Mouse (Mus musculus): ENCODE measurements around the gene Pagr1b. TPM values are rescaled to one million over a fixed set of nuclear protein-coding genes. Genes with fewer than 3 reads are reported as not detected.

Gene Pagr1b
- polyA plus RNA-seq, 1 experiment from 2014 or later, result 0.36 TPM

DNA sequence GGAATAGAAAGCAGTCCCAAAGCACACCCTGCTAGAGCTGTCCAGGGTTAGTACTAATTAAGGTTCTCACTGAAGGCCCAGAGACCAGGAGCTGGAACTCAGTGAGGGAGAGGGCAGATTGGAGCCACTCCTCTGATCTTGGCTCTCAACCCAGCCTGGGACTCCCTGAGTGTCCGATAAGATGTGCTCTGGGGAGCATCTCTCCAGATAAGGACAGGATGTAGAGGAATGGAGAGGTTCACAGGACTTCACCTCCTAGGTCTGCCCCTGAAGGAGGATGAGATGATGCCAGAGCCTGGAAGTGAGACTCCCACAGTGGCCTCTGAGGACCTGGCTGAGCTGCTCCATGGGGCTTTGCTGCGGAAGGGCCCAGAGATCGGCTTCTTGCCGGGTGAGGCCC lies 64.5 kb downstream of the Pagr1b start:
- Histone ChIP-seq H3K27me3 (ENCODE audit: control insufficient read depth, insufficient read depth, low read length) (peaks cover 19% of the 10 kb centered on the region), H3K4me3 (replicated peaks; ENCODE audit: low read length) (no peak overlapping the region), H3K4me1 (ENCODE audit: control insufficient read depth, insufficient read depth, low read length) (peaks cover 7% of the 10 kb centered on the region; the same call in 1 of the 2 replicates), H3K36me3 (ENCODE audit: control insufficient read depth, insufficient read depth, low read length) (no peaks in the 10 kb centered on the region), H3K4me2 (ENCODE audit: low read depth, low read length) (no peak overlapping the region), H3K9me3 (replicated peaks; ENCODE audit: control insufficient read depth, low read length) (no peaks in the 10 kb centered on the region), H3K27ac (ENCODE audit: low read length) (no peak overlapping the region), H3K9ac (ENCODE audit: low read length) (no peak overlapping the region)
- no peak for ATAC-seq (ENCODE audit: insufficient read depth, low FRiP score)
- 27% methylated on average over 4 of the region's 4 CpGs for WGBS

Small RNAs within 50 kb of the gene (microRNA-seq; reads per million reads assigned to microRNA genes)
- not detected for gene Gm44343

Other genes with a start within 250 kb of the Pagr1b start
- 60.6 and 65.9 TPM in 2 replicates for gene Ypel3, start 239.5 kb downstream of the Pagr1b start, polyA plus RNA-seq (2015; fragmentation: Nextera tagmentation; extraction: Ambion mirVana)
- 0.27 and 0.47 TPM in 2 replicates for gene Tbx6, start 235.0 kb downstream of the Pagr1b start, polyA plus RNA-seq (2015; fragmentation: Nextera tagmentation; extraction: Ambion mirVana)
- 180 and 192 TPM in 2 replicates for gene Ppp4c, start 224.0 kb downstream of the Pagr1b start, polyA plus RNA-seq (2015; fragmentation: Nextera tagmentation; extraction: Ambion mirVana)
- gene Fam57b, start 218.8 kb downstream of the Pagr1b start, polyA plus RNA-seq (2015; fragmentation: Nextera tagmentation; extraction: Ambion mirVana), result 1.1 and 1.3 TPM in 2 replicates
- not detected in 2 replicates for gene 4930451I11Rik, start 184.8 kb downstream of the Pagr1b start, polyA plus RNA-seq (2015; fragmentation: Nextera tagmentation; extraction: Ambion mirVana)
- 0.89 TPM in 1 of 2 replicates, not detected in the other for gene Doc2a, start 169.1 kb downstream of the Pagr1b start, polyA plus RNA-seq (2015; fragmentation: Nextera tagmentation; extraction: Ambion mirVana)
- gene Hirip3, start 154.5 kb downstream of the Pagr1b start, polyA plus RNA-seq (2015; fragmentation: Nextera tagmentation; extraction: Ambion mirVana), result 22.9 and 24.4 TPM in 2 replicates
- 62.2 and 64.8 TPM in 2 replicates for gene Ino80e, start 154.1 kb downstream of the Pagr1b start, polyA plus RNA-seq (2015; fragmentation: Nextera tagmentation; extraction: Ambion mirVana)
- 40.1 and 43.3 TPM in 2 replicates for gene Taok2, start 131.8 kb downstream of the Pagr1b start, polyA plus RNA-seq (2015; fragmentation: Nextera tagmentation; extraction: Ambion mirVana)
- 30.2 and 34.1 TPM in 2 replicates for gene Tmem219, start 93.6 kb downstream of the Pagr1b start, polyA plus RNA-seq (2015; fragmentation: Nextera tagmentation; extraction: Ambion mirVana)
- 11.3 and 12.8 TPM in 2 replicates for gene Kctd13, start 87.6 kb downstream of the Pagr1b start, polyA plus RNA-seq (2015; fragmentation: Nextera tagmentation; extraction: Ambion mirVana)
- gene Asphd1, start 66.9 kb downstream of the Pagr1b start, polyA plus RNA-seq (2015; fragmentation: Nextera tagmentation; extraction: Ambion mirVana), result 0.18 and 0.45 TPM in 2 replicates
- 1.3 and 1.9 TPM in 2 replicates for gene Sez6l2, start 65.9 kb downstream of the Pagr1b start, polyA plus RNA-seq (2015; fragmentation: Nextera tagmentation; extraction: Ambion mirVana)
- 110 and 125 TPM in 2 replicates for gene Cdipt, start 40.6 kb downstream of the Pagr1b start, polyA plus RNA-seq (2015; fragmentation: Nextera tagmentation; extraction: Ambion mirVana)
- gene Cdiptos, start 40.4 kb downstream of the Pagr1b start, polyA plus RNA-seq (2015; fragmentation: Nextera tagmentation; extraction: Ambion mirVana), result 1.5 and 2.1 TPM in 2 replicates
- 28.0 and 28.3 TPM in 2 replicates for gene Mvp, start 1.9 kb downstream of the Pagr1b start, polyA plus RNA-seq (2015; fragmentation: Nextera tagmentation; extraction: Ambion mirVana)
- gene Pagr1a, start 868 bp upstream of the Pagr1b start, polyA plus RNA-seq (2015; fragmentation: Nextera tagmentation; extraction: Ambion mirVana), result 43.5 and 56.6 TPM in 2 replicates
- 31.1 and 39.0 TPM in 2 replicates for gene Gm42742, start 4.6 kb upstream of the Pagr1b start, polyA plus RNA-seq (2015; fragmentation: Nextera tagmentation; extraction: Ambion mirVana)
- gene Prrt2, start 4.7 kb upstream of the Pagr1b start, polyA plus RNA-seq (2015; fragmentation: Nextera tagmentation; extraction: Ambion mirVana), result 8.5 and 9.6 TPM in 2 replicates
- gene Maz, start 10.6 kb upstream of the Pagr1b start, polyA plus RNA-seq (2015; fragmentation: Nextera tagmentation; extraction: Ambion mirVana), result 23.2 and 27.9 TPM in 2 replicates
- 91.5 and 92.2 TPM in 2 replicates for gene Kif22, start 26.0 kb upstream of the Pagr1b start, polyA plus RNA-seq (2015; fragmentation: Nextera tagmentation; extraction: Ambion mirVana)
- gene Zg16, start 70.8 kb upstream of the Pagr1b start, polyA plus RNA-seq (2015; fragmentation: Nextera tagmentation; extraction: Ambion mirVana), result 29.5 and 61.7 TPM in 2 replicates
- 6.6 and 7.5 TPM in 2 replicates for gene AI467606, start 74.9 kb upstream of the Pagr1b start, polyA plus RNA-seq (2015; fragmentation: Nextera tagmentation; extraction: Ambion mirVana)
- gene Qprt, start 105.7 kb upstream of the Pagr1b start, polyA plus RNA-seq (2015; fragmentation: Nextera tagmentation; extraction: Ambion mirVana), result 4.7 and 4.8 TPM in 2 replicates
- 0.77 and 1.3 TPM in 2 replicates for gene Spn, start 121.3 kb upstream of the Pagr1b start, polyA plus RNA-seq (2015; fragmentation: Nextera tagmentation; extraction: Ambion mirVana)
- gene Cd2bp2, start 179.6 kb upstream of the Pagr1b start, polyA plus RNA-seq (2015; fragmentation: Nextera tagmentation; extraction: Ambion mirVana), result 43.7 and 47.7 TPM in 2 replicates
- gene Tbc1d10b, start 192.0 kb upstream of the Pagr1b start, polyA plus RNA-seq (2015; fragmentation: Nextera tagmentation; extraction: Ambion mirVana), result 15.4 and 15.7 TPM in 2 replicates
- 23.9 and 312 TPM in 2 replicates for gene Mylpf, start 192.4 kb upstream of the Pagr1b start, polyA plus RNA-seq (2015; fragmentation: Nextera tagmentation; extraction: Ambion mirVana)
- 27.1 and 28.5 TPM in 2 replicates for gene Zfp553, start 216.6 kb upstream of the Pagr1b start, polyA plus RNA-seq (2015; fragmentation: Nextera tagmentation; extraction: Ambion mirVana)
- gene Sept1, start 216.6 kb upstream of the Pagr1b start, polyA plus RNA-seq (2015; fragmentation: Nextera tagmentation; extraction: Ambion mirVana), result 14.7 and 15.0 TPM in 2 replicates
- gene Zfp771, start 227.8 kb upstream of the Pagr1b start, polyA plus RNA-seq (2015; fragmentation: Nextera tagmentation; extraction: Ambion mirVana), result 35.5 and 37.8 TPM in 2 replicates
- gene Dctpp1, start 244.2 kb upstream of the Pagr1b start, polyA plus RNA-seq (2015; fragmentation: Nextera tagmentation; extraction: Ambion mirVana), result 131 and 145 TPM in 2 replicates

All from stomach, embryonic 16.5 days (tissue).